Mouse (Mus musculus): ENCODE data around the gene Rprd1b.

GRCm38 (mm10) chr2:158151077-158151476 lies 122.8 kb downstream of the Rprd1b start:
- no peak for TF ChIP-seq CTCF (IDR thresholded peaks at IDR 0.05; ENCODE audit: insufficient read depth, low read length)
- TF ChIP-seq POLR2A (IDR thresholded peaks at IDR 0.05; ENCODE audit: borderline replicate concordance, extremely low read depth, low read depth, low read length), result no peak

Measured in lung, adult 2 months (tissue).